Mouse (Mus musculus): ENCODE results near the gene Plpp2. TPM values are rescaled to one million over a fixed set of nuclear protein-coding genes. Genes with fewer than 3 reads are reported as not detected.

The Plpp2 gene
- polyA plus RNA-seq, 1 experiment: 2.6 TPM

DNA sequence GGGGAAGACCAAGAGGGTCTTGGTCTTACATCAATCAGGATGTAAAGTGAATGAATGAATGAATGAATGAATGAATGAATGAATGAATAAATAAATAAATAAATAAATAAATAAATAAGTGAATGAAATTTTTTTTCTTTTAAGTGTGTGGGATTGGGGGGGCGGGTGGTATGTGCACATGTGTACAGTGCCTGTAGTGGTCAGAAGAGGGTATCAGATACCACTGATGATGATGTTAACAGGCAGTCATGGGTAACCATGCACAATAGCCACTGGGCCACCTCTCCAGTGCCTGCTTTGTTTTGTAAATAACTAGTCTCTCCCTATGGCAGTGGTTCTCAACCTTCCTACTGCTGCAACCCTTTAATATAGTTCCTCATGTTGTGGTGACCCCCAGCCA lies 9.2 kb downstream of the Plpp2 start:
- TF ChIP-seq POLR2A (IDR thresholded peaks at IDR 0.05; ENCODE audit: borderline replicate concordance, control insufficient read depth, low read depth, low read length) (no peak), CTCF (IDR thresholded peaks at IDR 0.05; ENCODE audit: control insufficient read depth, insufficient read depth, low read length) (no peak)
- Histone ChIP-seq H3K4me3 (replicated peaks; ENCODE audit: control insufficient read depth, low read depth, low read length) (no peak overlapping the region), H3K4me1 (ENCODE audit: control insufficient read depth, insufficient read depth, low read length) (no peaks in the 10 kb centered on the region), H3K27ac (ENCODE audit: control insufficient read depth, insufficient read depth, low read depth, low read length, poor library complexity) (no peak overlapping the region)
- 85% methylated on average over 1 of the region's 1 CpGs for WGBS

DNA sequence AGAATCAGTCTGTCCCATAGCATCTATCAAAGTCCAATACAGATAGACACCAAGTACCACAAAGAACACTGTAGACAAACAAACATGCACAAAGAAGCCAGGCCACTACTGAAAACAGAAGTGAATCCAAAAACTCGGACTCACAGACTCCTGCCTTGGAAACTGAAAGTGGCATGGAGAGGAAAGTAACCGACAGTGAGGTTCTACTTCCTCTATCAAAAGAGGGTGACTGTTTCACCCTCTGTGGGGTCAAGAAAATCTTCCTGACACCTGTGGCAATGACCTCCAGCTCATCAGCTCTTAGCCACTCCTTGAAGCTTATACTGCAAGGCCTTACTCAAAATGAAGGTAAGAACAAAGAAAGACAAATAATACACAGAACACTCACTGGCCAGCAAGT lies 26.9 kb downstream of the Plpp2 start:
- Histone ChIP-seq H3K27ac (ENCODE audit: control insufficient read depth, insufficient read depth, low read depth, low read length, poor library complexity) (no peak overlapping the region), H3K4me1 (ENCODE audit: control insufficient read depth, insufficient read depth, low read length) (no peaks in the 10 kb centered on the region; the same call in 1 of the 2 replicates), H3K4me3 (replicated peaks; ENCODE audit: control insufficient read depth, low read depth, low read length) (no peak overlapping the region)
- 0% methylated on average over 2 of the region's 2 CpGs for whole genome bisulfite sequencing
- TF ChIP-seq CTCF (IDR thresholded peaks at IDR 0.05; ENCODE audit: control insufficient read depth, insufficient read depth, low read length) (no peak), POLR2A (IDR thresholded peaks at IDR 0.05; ENCODE audit: borderline replicate concordance, control insufficient read depth, low read depth, low read length) (no peak)

GRCm38 (mm10) chr10:79502830-79503644 lies 30.6 kb downstream of the Plpp2 start:
- WGBS: 43% methylated on average over 6 of the region's 6 CpGs
- Histone ChIP-seq H3K27ac (ENCODE audit: control insufficient read depth, insufficient read depth, low read depth, low read length, poor library complexity) (no peak overlapping the region), H3K4me1 (ENCODE audit: control insufficient read depth, insufficient read depth, low read length) (no peaks in the 10 kb centered on the region; the same call in 1 of the 2 replicates), H3K4me3 (replicated peaks; ENCODE audit: control insufficient read depth, low read depth, low read length) (no peak overlapping the region)
- TF ChIP-seq POLR2A (IDR thresholded peaks at IDR 0.05; ENCODE audit: borderline replicate concordance, control insufficient read depth, low read depth, low read length) (no peak), CTCF (IDR thresholded peaks at IDR 0.05; ENCODE audit: control insufficient read depth, insufficient read depth, low read length) (no peak)

DNA sequence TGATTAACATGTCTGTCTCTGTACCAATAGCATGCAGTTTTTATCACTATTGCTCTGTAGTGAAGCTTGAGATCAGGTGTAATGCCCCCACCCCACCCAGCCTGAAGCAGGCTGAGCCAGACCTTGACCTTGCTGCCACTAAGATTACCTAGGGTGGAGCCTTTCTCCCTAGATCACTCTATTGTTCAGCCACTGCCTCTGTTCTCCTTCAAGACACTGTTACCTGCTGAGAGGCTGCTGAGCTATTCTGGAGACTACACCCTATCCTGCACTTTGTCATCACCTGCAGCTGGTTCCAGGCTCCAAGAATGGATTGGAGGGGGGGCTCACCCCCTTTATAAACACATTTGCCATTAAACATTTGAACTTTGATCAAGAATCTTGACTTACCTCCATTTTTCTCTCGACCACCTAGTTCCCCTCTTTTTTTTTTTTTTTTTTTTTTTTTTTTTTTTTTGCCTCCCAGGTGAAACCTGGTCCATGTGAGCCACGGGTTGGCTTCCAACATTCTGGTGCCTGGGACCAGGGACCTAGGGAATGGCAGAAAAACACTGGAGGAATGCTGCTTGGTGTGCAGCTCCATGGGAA lies 36.8 kb downstream of the Plpp2 start:
- WGBS: 41% methylated on average over 2 of the region's 2 CpGs
- H3K4me1 ChIP-seq (ENCODE audit: control insufficient read depth, insufficient read depth, low read length): no peaks in the 10 kb centered on the region
- no peak overlapping the region for H3K27ac ChIP-seq (ENCODE audit: control insufficient read depth, insufficient read depth, low read depth, low read length, poor library complexity)
- H3K4me3 ChIP-seq (replicated peaks; ENCODE audit: control insufficient read depth, low read depth, low read length): no peak overlapping the region
- TF ChIP-seq CTCF (IDR thresholded peaks at IDR 0.05; ENCODE audit: control insufficient read depth, insufficient read depth, low read length): no peak
- TF ChIP-seq POLR2A (IDR thresholded peaks at IDR 0.05; ENCODE audit: borderline replicate concordance, control insufficient read depth, low read depth, low read length): no peak

- TF ChIP-seq POLR2A (IDR thresholded peaks at IDR 0.05; ENCODE audit: borderline replicate concordance, control insufficient read depth, low read depth, low read length) (no peak), CTCF (IDR thresholded peaks at IDR 0.05; ENCODE audit: control insufficient read depth, insufficient read depth, low read length) (no peak)
- Histone ChIP-seq H3K4me1 (ENCODE audit: control insufficient read depth, insufficient read depth, low read length) (no peaks in the 10 kb centered on the region), H3K27ac (ENCODE audit: control insufficient read depth, insufficient read depth, low read depth, low read length, poor library complexity) (no peak overlapping the region), H3K4me3 (replicated peaks; ENCODE audit: control insufficient read depth, low read depth, low read length) (no peak overlapping the region)
- 59% methylated on average over 3 of the region's 3 CpGs for WGBS
These were observed 37.7 kb downstream of the Plpp2 start for GRCm38 (mm10) chr10:79495886-79496285.

Other genes with a start within 250 kb of the Plpp2 start
- not detected in 2 replicates for gene Vmn2r82, start 177.3 kb downstream of the Plpp2 start, polyA plus RNA-seq (2011; ENCODE audit: insufficient read depth, insufficient read length, low replicate concordance, missing spikeins)
- not detected in 2 replicates for gene Vmn2r83, start 65.1 kb downstream of the Plpp2 start, polyA plus RNA-seq (2011; ENCODE audit: insufficient read depth, insufficient read length, low replicate concordance, missing spikeins)
- 18.7 and 21.7 TPM in 2 replicates for gene Mier2, start 21.4 kb upstream of the Plpp2 start, polyA plus RNA-seq (2011; ENCODE audit: insufficient read depth, insufficient read length, low replicate concordance, missing spikeins)
- not detected in 2 replicates for gene Theg, start 53.5 kb upstream of the Plpp2 start, polyA plus RNA-seq (2011; ENCODE audit: insufficient read depth, insufficient read length, low replicate concordance, missing spikeins)
- not detected in 2 replicates for gene C2cd4c, start 80.2 kb upstream of the Plpp2 start, polyA plus RNA-seq (2011; ENCODE audit: insufficient read depth, insufficient read length, low replicate concordance, missing spikeins)
- gene Shc2, start 104.1 kb upstream of the Plpp2 start, polyA plus RNA-seq (2011; ENCODE audit: insufficient read depth, insufficient read length, low replicate concordance, missing spikeins): 1.1 and 2.1 TPM in 2 replicates
- not detected in 2 replicates for gene Odf3l2, start 111.9 kb upstream of the Plpp2 start, polyA plus RNA-seq (2011; ENCODE audit: insufficient read depth, insufficient read length, low replicate concordance, missing spikeins)
- gene Madcam1, start 130.8 kb upstream of the Plpp2 start, polyA plus RNA-seq (2011; ENCODE audit: insufficient read depth, insufficient read length, low replicate concordance, missing spikeins): not detected in 2 replicates
- gene Tpgs1, start 135.6 kb upstream of the Plpp2 start, polyA plus RNA-seq (2011; ENCODE audit: insufficient read depth, insufficient read length, low replicate concordance, missing spikeins): 4.9 and 12.2 TPM in 2 replicates
- 82.1 and 98.6 TPM in 2 replicates for gene Cdc34, start 148.4 kb upstream of the Plpp2 start, polyA plus RNA-seq (2011; ENCODE audit: insufficient read depth, insufficient read length, low replicate concordance, missing spikeins)
- not detected in 2 replicates for gene Gzmm, start 155.2 kb upstream of the Plpp2 start, polyA plus RNA-seq (2011; ENCODE audit: insufficient read depth, insufficient read length, low replicate concordance, missing spikeins)
- gene Bsg, start 170.7 kb upstream of the Plpp2 start, polyA plus RNA-seq (2011; ENCODE audit: insufficient read depth, insufficient read length, low replicate concordance, missing spikeins): 465 and 588 TPM in 2 replicates
- gene Hcn2, start 182.8 kb upstream of the Plpp2 start, polyA plus RNA-seq (2011; ENCODE audit: insufficient read depth, insufficient read length, low replicate concordance, missing spikeins): 0.31 TPM in 1 of 2 replicates, not detected in the other
- gene Polrmt, start 212.8 kb upstream of the Plpp2 start, polyA plus RNA-seq (2011; ENCODE audit: insufficient read depth, insufficient read length, low replicate concordance, missing spikeins): 20.0 and 29.6 TPM in 2 replicates
- gene Fgf22, start 221.3 kb upstream of the Plpp2 start, polyA plus RNA-seq (2011; ENCODE audit: insufficient read depth, insufficient read length, low replicate concordance, missing spikeins): not detected in 2 replicates
- gene Rnf126, start 233.2 kb upstream of the Plpp2 start, polyA plus RNA-seq (2011; ENCODE audit: insufficient read depth, insufficient read length, low replicate concordance, missing spikeins): 26.5 and 42.8 TPM in 2 replicates
- gene Fstl3, start 243.5 kb upstream of the Plpp2 start, polyA plus RNA-seq (2011; ENCODE audit: insufficient read depth, insufficient read length, low replicate concordance, missing spikeins): 1.0 and 1.8 TPM in 2 replicates

Measured in bone marrow, adult 2 months (tissue).